Mouse (Mus musculus) heart, embryonic 15.5 days (tissue): ENCODE data around the gene Nav2. TPM values are rescaled to one million over a fixed set of nuclear protein-coding genes. Genes with fewer than 3 reads are reported as not detected.

Source experiments
- ATAC-seq: fragments of 200-750 bp; cut with Nextera tagmentation; replicated peaks from 2 replicates; pipeline ENCODE4 v1.8.0; 2017; ENCODE audit warnings: low read depth, moderate TSS enrichment; ENCODE audit not compliant: insufficient number of reproducible peaks, insufficient read depth, low FRiP score
- H3K27ac ChIP-seq: fragments of 300-500 bp; sonication (generic); 2 replicates; pipeline ENCODE4 v1.5.1; 2015; ENCODE audit warnings: mild to moderate bottlenecking, inconsistent platforms
- H3K27me3 ChIP-seq: fragments of 300-500 bp; sonication (generic); 2 replicates; pipeline ENCODE4 v1.6.1; 2015; ENCODE audit warnings: inconsistent platforms
- H3K36me3 ChIP-seq: fragments of 300-500 bp; sonication (generic); 2 replicates; pipeline ENCODE4 v1.6.1; 2015; ENCODE audit warnings: mild to moderate bottlenecking, inconsistent platforms
- H3K4me1 ChIP-seq: fragments of 300-500 bp; sonication (generic); replicated peaks from 2 replicates; pipeline ENCODE4 v1.6.1; 2015; ENCODE audit warnings: inconsistent platforms
- H3K4me2 ChIP-seq: fragments of 300-500 bp; sonication (generic); 2 replicates; pipeline ENCODE4 v1.6.1; 2015; ENCODE audit warnings: inconsistent platforms, mild to moderate bottlenecking, moderate library complexity
- H3K4me3 ChIP-seq: fragments of 300-500 bp; sonication (generic); 2 replicates; pipeline ENCODE4 v1.5.1; 2015; ENCODE audit warnings: mild to moderate bottlenecking, inconsistent platforms
- H3K9ac ChIP-seq: fragments of 300-500 bp; sonication (generic); 2 replicates; pipeline ENCODE4 v1.6.1; 2015; ENCODE audit warnings: mild to moderate bottlenecking, inconsistent platforms
- H3K9me3 ChIP-seq: fragments of 300-500 bp; sonication (generic); replicated peaks from 2 replicates; pipeline ENCODE4 v1.6.1; 2016; ENCODE audit warnings: inconsistent platforms
- WGBS: fragments of 180-500 bp; shearing (Covaris S2); methylation state at CpG from one replicate; pipeline ENCODE4 v1.1.7; 2015; ENCODE audit warnings: mixed read lengths; 5-methylcytosine and 5-hydroxymethylcytosine counted together
- polyA plus RNA-seq: library from polyadenylated mRNA; unstranded; fragments of >200 nt; fragmentation: Nextera tagmentation; extraction: Ambion mirVana; gene quantifications from 2 replicates; pipeline ENCODE4 v1.2.1, GENCODE M21; 2015

The Nav2 gene
- polyA plus RNA-seq, 1 experiment from 2014 or later: 30.7 TPM

DNA sequence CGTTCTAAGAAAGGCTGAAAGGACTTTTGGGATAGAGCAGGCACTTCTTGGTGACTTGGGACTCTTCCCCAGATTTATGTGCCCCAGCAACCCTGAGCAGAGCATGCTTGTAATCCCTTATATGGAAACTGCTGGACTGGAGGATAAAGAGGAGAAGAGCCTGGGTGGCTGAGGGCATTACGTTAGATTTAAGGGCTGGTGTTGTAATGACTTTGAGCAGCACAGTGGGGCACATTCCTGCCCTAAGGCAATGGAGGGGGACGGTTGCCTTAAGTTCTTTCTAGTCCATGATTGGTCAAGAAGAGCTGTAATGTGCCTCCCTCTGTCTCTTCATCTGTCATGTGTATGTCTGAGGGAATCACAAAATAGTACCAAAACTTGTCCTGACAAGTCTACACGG is 651.5 kb downstream of the Nav2 start:
- 56% methylated on average over 4 of the region's 4 CpGs for WGBS
- peak overlapping the region; percentile 22; the same call in 1 of the 2 replicates for H3K4me3 ChIP-seq

DNA sequence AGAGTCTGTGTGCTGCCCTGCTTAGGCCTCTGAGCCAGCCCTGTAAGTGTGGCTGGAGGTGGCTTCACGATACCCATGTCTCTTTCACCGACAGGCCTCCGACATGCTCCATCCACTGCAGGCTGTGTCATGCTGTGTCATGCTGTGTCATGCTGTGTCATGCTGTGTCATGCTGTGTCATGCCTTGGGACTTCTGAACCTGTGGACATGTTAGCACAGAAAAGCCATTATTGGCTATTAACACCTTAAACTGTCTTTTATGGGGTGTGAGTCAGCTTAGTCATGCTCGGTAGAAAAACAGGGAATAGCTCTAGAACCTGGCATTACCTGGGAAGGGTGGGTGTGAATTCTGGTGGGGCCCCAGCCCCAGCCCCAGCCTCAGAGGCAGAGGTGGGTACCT is 653.9 kb downstream of the Nav2 start:
- Histone ChIP-seq H3K4me3 (no peak overlapping the region), H3K36me3 (peaks cover 16% of the 10 kb centered on the region), H3K4me1 (peaks cover 77% of the 10 kb centered on the region), H3K9ac (no peak overlapping the region), H3K27me3 (no peaks in the 10 kb centered on the region), H3K27ac (peak overlapping the region; percentile 51), H3K9me3 (no peaks in the 10 kb centered on the region), H3K4me2 (no peak overlapping the region)
- WGBS: 85% methylated on average over 4 of the region's 4 CpGs
- no peak for ATAC-seq

More for the DNA sequence above, 651.5 kb downstream of the Nav2 start:
- Histone ChIP-seq H3K9me3 (no peaks in the 10 kb centered on the region), H3K4me2 (peak overlapping the region; percentile 41), H3K27ac (peak overlapping the region; percentile 90), H3K27me3 (no peaks in the 10 kb centered on the region), H3K4me1 (peaks cover 67% of the 10 kb centered on the region), H3K36me3 (peaks cover 1% of the 10 kb centered on the region; the same call in 1 of the 2 replicates), H3K9ac (peak overlapping the region; percentile 10; the same call in 1 of the 2 replicates)
- ATAC-seq: no peak

DNA sequence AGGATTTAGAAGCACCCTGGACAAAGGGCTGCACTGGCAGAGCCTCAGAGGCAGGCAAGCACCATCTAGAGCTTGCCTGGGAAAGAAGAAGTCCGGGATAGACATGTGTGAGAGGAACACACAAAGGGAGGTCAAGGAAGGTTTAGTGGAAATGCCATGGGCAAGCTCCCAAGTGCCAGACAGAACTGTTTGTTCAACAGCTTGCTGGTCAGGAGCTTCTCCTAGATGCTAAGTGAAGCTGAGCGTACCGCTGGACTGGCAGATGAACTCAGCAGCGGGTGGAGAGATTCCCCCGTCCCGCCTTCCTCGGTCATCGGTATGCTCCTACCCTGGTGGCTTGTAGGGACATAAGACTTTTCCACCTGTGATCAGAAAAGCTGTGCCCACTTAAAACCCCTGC is 654.3 kb downstream of the Nav2 start:
- peaks cover 19% of the 10 kb centered on the region for H3K36me3 ChIP-seq
- H3K27me3 ChIP-seq: no peaks in the 10 kb centered on the region
- H3K4me3 ChIP-seq: no peak overlapping the region
- H3K9me3 ChIP-seq: no peaks in the 10 kb centered on the region
- H3K4me1 ChIP-seq: peaks cover 76% of the 10 kb centered on the region
- WGBS: 68% methylated on average over 8 of the region's 8 CpGs
- no peak overlapping the region for H3K9ac ChIP-seq
- no peak for ATAC-seq
- H3K27ac ChIP-seq: peak overlapping the region; percentile 51
- no peak overlapping the region for H3K4me2 ChIP-seq

DNA sequence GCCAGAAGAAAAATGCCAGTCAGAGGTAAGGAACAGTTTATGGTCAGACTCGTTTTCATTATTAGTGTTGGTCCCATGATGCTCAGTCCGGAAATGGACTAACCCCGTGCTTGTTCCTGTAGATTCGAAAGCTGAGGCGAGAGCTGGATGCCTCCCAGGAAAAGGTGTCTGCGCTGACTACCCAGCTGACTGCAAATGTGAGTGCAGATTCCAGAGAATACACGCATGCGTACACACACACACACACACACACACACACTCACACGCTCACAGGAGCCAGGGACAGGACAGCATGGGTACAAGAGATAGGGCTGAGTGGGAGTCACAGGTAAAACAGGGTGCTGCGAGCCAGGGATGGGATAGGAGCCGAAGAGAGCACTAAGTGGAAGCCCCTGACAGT is 656.6 kb downstream of the Nav2 start:
- Histone ChIP-seq H3K4me3 (no peak overlapping the region), H3K4me1 (peaks cover 56% of the 10 kb centered on the region), H3K36me3 (peaks cover 36% of the 10 kb centered on the region), H3K9ac (no peak overlapping the region), H3K4me2 (no peak overlapping the region), H3K27ac (peak overlapping the region; percentile 61), H3K9me3 (no peaks in the 10 kb centered on the region), H3K27me3 (no peaks in the 10 kb centered on the region)
- 71% methylated on average over 11 of the region's 11 CpGs for WGBS
- ATAC-seq: no peak

DNA sequence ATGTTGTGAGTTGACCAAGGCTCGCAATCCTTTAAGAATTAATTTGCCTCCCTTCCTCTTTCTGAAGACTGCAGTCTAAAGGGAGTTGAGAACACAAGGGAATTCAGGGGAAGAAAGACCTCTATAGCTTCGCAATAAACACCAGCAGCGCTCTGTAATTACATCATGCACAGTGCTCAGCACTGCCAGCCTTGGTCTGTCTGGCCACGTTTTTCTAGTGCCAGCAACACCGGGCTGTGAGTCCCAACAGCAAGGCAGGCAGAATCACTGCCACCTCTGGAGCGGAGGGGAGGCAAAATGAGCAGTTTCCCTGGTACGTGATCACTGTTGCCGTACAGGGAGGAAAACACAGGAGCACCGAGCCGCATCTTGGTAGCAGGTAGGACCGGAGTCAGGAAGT is 657.3 kb downstream of the Nav2 start:
- H3K27ac ChIP-seq: peak overlapping the region; percentile 61
- H3K9ac ChIP-seq: 0 out of 2 replicates have a peak overlapping the region, but pooled peaks have one; percentile 4
- no peak overlapping the region for H3K4me3 ChIP-seq
- no peaks in the 10 kb centered on the region for H3K9me3 ChIP-seq
- 61% methylated on average over 11 of the region's 11 CpGs for WGBS
- peaks cover 38% of the 10 kb centered on the region for H3K36me3 ChIP-seq
- no peak overlapping the region for H3K4me2 ChIP-seq
- ATAC-seq: peak; percentile 32; the same call in 1 of the 2 replicates
- H3K27me3 ChIP-seq: no peaks in the 10 kb centered on the region
- peaks cover 54% of the 10 kb centered on the region for H3K4me1 ChIP-seq

DNA sequence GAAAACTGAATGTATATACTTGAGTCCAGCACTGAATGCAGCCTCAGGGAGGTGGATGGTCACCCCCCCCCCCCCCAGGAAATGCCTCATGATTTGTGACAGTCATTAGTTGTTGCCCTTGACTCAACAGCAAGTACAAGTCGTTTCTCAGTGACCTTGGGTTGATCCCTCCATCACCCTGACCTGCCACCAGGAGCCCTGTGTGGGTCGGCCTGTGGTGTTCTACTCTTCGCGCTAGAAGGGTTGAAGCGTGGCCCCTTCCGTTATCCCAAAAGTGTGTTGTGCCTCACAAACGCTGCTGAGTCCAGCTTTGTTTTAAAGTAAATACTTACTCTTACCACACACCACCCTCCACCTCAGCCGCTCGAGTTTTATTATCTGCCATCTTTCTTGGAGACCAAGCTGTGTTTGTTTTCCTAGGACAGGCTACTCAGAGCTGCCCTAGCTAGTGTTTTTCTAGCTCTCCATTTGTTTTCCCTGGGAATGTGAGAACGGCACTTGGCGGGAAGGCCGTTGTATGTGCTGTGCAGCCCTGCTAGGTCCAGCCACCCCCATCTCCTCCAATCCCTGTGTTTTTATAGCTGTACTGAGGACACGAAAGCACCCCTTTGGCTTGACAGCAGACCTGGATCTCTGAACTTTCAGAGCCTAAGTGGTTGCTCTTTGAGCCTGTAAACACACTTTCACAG is 659.0 kb downstream of the Nav2 start:
- H3K36me3 ChIP-seq: peaks cover 48% of the 10 kb centered on the region
- no peak for ATAC-seq
- WGBS: 54% methylated on average over 13 of the region's 13 CpGs
- H3K4me2 ChIP-seq: no peak overlapping the region
- H3K27ac ChIP-seq: peak overlapping the region; percentile 12; the same call in 1 of the 2 replicates
- H3K4me1 ChIP-seq: peaks cover 60% of the 10 kb centered on the region
- no peak overlapping the region for H3K4me3 ChIP-seq
- no peaks in the 10 kb centered on the region for H3K27me3 ChIP-seq
- no peaks in the 10 kb centered on the region for H3K9me3 ChIP-seq
- H3K9ac ChIP-seq: no peak overlapping the region

DNA sequence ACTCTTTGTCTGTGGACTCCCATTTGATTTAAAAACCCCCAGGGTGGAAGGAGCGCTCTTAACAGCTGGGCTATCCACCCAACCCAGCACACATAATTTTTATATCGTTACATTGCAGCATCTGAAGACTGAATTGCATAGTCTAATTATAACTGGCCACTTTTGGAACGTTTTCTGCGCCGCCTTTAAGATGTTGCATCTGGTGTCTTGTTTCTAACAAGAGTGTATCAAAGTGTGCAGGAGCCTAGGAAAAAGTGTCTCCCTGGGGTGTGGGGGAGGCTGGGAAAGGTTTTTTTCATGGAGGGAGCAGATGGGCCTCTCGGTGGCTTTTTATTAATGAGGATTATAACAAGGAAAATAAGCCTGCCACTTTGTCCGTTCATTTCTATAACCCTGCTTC is 661.1 kb downstream of the Nav2 start:
- WGBS: 83% methylated on average over 7 of the region's 7 CpGs
- ATAC-seq: no peak
- H3K4me3 ChIP-seq: no peak overlapping the region
- no peaks in the 10 kb centered on the region for H3K27me3 ChIP-seq
- H3K4me1 ChIP-seq: peaks cover 42% of the 10 kb centered on the region
- H3K9me3 ChIP-seq: no peaks in the 10 kb centered on the region
- peaks cover 68% of the 10 kb centered on the region for H3K36me3 ChIP-seq
- H3K4me2 ChIP-seq: no peak overlapping the region
- no peak overlapping the region for H3K27ac ChIP-seq
- no peak overlapping the region for H3K9ac ChIP-seq

DNA sequence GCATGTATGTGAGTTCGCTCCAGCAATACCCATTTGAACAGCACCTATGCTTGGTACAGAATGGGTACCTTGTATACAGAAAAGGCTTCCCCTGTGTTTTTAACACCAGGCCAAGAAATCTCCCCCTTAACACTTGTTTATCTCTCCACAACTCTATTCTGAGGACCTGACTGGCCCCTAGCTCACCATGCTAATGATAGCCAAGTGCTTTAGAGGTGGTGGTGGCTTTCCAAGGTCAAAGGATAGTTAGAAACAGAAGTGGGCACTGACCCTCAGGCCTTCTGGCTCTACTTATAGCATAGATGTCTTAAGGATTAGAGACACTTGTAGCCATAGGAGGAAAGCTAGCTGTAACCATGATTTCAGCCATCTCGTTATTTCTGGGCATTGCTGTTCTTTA is 663.1 kb downstream of the Nav2 start:
- no peaks in the 10 kb centered on the region for H3K27me3 ChIP-seq
- peak overlapping the region; percentile 63 for H3K27ac ChIP-seq
- H3K4me3 ChIP-seq: no peak overlapping the region
- no peaks in the 10 kb centered on the region for H3K9me3 ChIP-seq
- H3K36me3 ChIP-seq: peaks cover 76% of the 10 kb centered on the region
- H3K4me2 ChIP-seq: no peak overlapping the region
- 70% methylated on average over 2 of the region's 2 CpGs for WGBS
- ATAC-seq: peak; percentile 61; the same call in 1 of the 2 replicates
- peaks cover 23% of the 10 kb centered on the region; the same call in 1 of the 2 replicates for H3K4me1 ChIP-seq
- no peak overlapping the region for H3K9ac ChIP-seq

DNA sequence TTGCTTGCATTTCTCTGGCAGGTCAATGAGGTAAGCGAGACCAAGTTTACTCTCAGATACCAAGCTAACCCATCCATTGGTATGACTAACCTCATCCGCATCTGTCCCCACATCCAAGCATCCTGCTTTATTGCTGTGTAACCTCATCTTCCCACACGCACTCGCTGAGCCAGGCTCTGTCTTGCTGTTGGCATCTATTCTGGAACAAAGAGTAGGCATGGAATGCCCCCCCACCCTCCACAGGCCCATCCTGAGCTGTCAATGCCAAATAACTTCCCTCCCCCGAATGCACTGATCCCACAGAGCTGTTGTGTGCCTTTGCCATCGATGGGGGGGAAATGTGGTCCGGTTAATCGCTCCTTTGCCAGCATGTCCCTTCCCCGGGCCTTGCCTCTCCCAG is 666.7 kb downstream of the Nav2 start:
- Histone ChIP-seq H3K9ac (no peak overlapping the region), H3K36me3 (peaks cover 82% of the 10 kb centered on the region), H3K4me1 (peaks cover 15% of the 10 kb centered on the region; the same call in 1 of the 2 replicates), H3K4me2 (no peak overlapping the region), H3K9me3 (no peaks in the 10 kb centered on the region), H3K4me3 (no peak overlapping the region), H3K27me3 (no peaks in the 10 kb centered on the region), H3K27ac (no peak overlapping the region)
- no peak for ATAC-seq
- WGBS: 92% methylated on average over 9 of the region's 9 CpGs

DNA sequence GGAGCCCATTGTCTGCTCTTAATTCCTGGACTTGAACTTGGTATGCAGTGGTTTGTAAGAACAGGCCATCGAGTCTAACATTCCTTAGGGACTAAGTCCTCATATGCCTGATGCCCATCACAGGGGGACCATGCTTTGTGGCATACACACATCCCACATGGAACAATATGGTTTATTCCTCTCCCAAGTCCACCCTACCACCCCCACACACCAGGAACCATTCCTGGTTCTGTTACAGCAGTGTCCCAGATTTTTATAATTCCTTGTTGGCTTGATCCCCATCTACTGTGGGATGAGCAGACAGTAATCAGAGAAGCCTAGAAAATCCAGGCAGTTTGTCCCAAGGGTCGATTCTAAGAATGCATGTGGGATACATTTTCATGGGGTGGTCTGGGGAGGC is 668.6 kb downstream of the Nav2 start:
- no peak overlapping the region for H3K9ac ChIP-seq
- no peak overlapping the region for H3K4me3 ChIP-seq
- WGBS: 77% methylated on average over 2 of the region's 2 CpGs
- 0 out of 2 replicates have a peak, but pooled peaks cover under 1% of the 10 kb centered on the region for H3K4me1 ChIP-seq
- H3K36me3 ChIP-seq: peaks cover 82% of the 10 kb centered on the region
- no peak overlapping the region for H3K27ac ChIP-seq
- ATAC-seq: no peak
- no peak overlapping the region for H3K4me2 ChIP-seq
- H3K27me3 ChIP-seq: no peaks in the 10 kb centered on the region
- H3K9me3 ChIP-seq: no peaks in the 10 kb centered on the region

DNA sequence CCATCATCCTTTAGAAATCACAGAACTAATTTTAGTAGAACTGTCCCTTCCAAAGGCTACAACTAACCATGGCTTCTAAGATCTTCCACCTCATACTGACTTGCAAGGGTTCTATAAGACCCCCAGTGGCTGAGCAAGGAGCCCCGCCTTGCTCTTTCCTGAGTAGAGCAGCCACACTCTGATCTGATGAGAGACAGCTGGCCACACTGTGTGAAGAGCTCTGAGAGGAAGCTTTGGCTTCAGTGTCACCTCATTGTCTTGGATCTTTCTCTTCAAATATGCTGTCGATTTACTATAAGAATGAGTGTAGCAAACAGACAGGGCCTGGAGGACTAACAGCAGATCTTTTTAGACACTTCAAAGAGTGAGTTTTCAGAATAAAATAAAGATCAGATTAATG is 673.4 kb downstream of the Nav2 start:
- Histone ChIP-seq H3K9ac (no peak overlapping the region), H3K27ac (no peak overlapping the region), H3K27me3 (no peaks in the 10 kb centered on the region), H3K36me3 (peaks cover 80% of the 10 kb centered on the region), H3K4me2 (no peak overlapping the region), H3K9me3 (no peaks in the 10 kb centered on the region), H3K4me3 (no peak overlapping the region), H3K4me1 (no peaks in the 10 kb centered on the region)
- ATAC-seq: no peak
- WGBS: 82% methylated on average over 2 of the region's 2 CpGs

DNA sequence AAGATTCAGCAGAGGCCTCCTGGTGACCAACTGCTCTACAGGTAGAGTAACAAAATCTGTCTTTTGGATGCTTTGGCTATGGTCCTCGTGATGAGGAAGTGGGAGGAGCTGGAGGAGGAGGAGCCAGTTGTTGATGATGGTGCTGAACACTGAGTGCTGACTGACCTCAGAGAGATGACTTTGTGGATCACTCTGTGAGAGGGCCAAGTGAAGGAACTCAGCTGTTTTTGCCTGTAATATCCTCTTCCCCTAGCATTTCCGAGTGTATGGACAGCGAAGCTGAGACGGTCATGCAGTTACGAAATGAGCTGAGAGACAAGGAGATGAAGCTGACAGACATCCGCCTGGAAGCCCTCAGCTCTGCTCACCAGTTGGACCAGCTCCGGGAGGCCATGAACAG is 674.0 kb downstream of the Nav2 start:
- H3K9me3 ChIP-seq: no peaks in the 10 kb centered on the region
- no peak overlapping the region for H3K9ac ChIP-seq
- peaks cover 80% of the 10 kb centered on the region for H3K36me3 ChIP-seq
- H3K27me3 ChIP-seq: no peaks in the 10 kb centered on the region
- no peak overlapping the region for H3K4me3 ChIP-seq
- no peak for ATAC-seq
- no peak overlapping the region for H3K4me2 ChIP-seq
- WGBS: 71% methylated on average over 7 of the region's 7 CpGs
- H3K27ac ChIP-seq: no peak overlapping the region
- H3K4me1 ChIP-seq: no peaks in the 10 kb centered on the region
